Mouse (Mus musculus) stomach, embryonic 14.5 days (tissue): ENCODE measurements around the gene Ppp1r27. TPM values are rescaled to one million over a fixed set of nuclear protein-coding genes. Genes with fewer than 3 reads are reported as not detected.

Experiments
- ATAC-seq: fragments of 200-750 bp; cut with Nextera tagmentation; 2 replicates; pipeline ENCODE4 v1.8.0; 2017; ENCODE audit warnings: low read depth, moderate TSS enrichment; ENCODE audit not compliant: insufficient number of reproducible peaks, insufficient read depth, low FRiP score
- H3K27ac ChIP-seq: fragments of 300-500 bp; sonication (generic); 2 replicates; pipeline ENCODE4 v1.5.1; 2014; ENCODE audit warnings: mild to moderate bottlenecking, low read length, moderate library complexity, mixed read lengths
- H3K27me3 ChIP-seq: fragments of 300-500 bp; sonication (generic); 2 replicates; pipeline ENCODE4 v1.6.1; 2014; ENCODE audit warnings: low read length, control low read depth, mixed read lengths; ENCODE audit not compliant: control insufficient read depth, insufficient read depth
- H3K36me3 ChIP-seq: fragments of 300-500 bp; sonication (generic); 2 replicates; pipeline ENCODE4 v1.6.1; 2014; ENCODE audit warnings: mild to moderate bottlenecking, control low read depth, low read length, moderate library complexity, mixed read lengths; ENCODE audit not compliant: control insufficient read depth, insufficient read depth
- H3K4me1 ChIP-seq: fragments of 300-500 bp; sonication (generic); 2 replicates; pipeline ENCODE4 v1.6.1; 2014; ENCODE audit warnings: low read length, control low read depth, mixed read lengths; ENCODE audit not compliant: control insufficient read depth, insufficient read depth
- H3K4me2 ChIP-seq: fragments of 300-500 bp; sonication (generic); replicated peaks from 2 replicates; pipeline ENCODE4 v1.6.1; 2014; ENCODE audit warnings: low read depth, low read length, control low read depth
- H3K4me3 ChIP-seq: fragments of 300-500 bp; sonication (generic); 2 replicates; pipeline ENCODE4 v1.5.1; 2014; ENCODE audit warnings: low read depth, low read length, control low read depth
- H3K9ac ChIP-seq: fragments of 300-500 bp; sonication (generic); replicated peaks from 2 replicates; pipeline ENCODE4 v1.6.1; 2014; ENCODE audit warnings: low read depth, mild to moderate bottlenecking, control low read depth, low read length, moderate library complexity, mixed read lengths
- H3K9me3 ChIP-seq: fragments of 300-500 bp; sonication (generic); 2 replicates; pipeline ENCODE4 v1.6.1; 2016; ENCODE audit warnings: low read depth, low read length, control low read depth; ENCODE audit not compliant: control insufficient read depth
- WGBS: fragments of 180-500 bp; shearing (Covaris S2); extraction: QIAGEN DNeasy Blood & Tissue Kit; methylation state at CpG from one replicate; pipeline ENCODE4 v1.1.7; 2014; 5-methylcytosine and 5-hydroxymethylcytosine counted together
- polyA plus RNA-seq: library from polyadenylated mRNA; unstranded; fragments of >200 nt; fragmentation: Nextera tagmentation; extraction: Ambion mirVana; gene quantifications from 2 replicates; pipeline ENCODE4 v1.2.1, GENCODE M21; 2014

Ppp1r27 gene
- polyA plus RNA-seq, 1 experiment from 2014 or later = not detected

DNA sequence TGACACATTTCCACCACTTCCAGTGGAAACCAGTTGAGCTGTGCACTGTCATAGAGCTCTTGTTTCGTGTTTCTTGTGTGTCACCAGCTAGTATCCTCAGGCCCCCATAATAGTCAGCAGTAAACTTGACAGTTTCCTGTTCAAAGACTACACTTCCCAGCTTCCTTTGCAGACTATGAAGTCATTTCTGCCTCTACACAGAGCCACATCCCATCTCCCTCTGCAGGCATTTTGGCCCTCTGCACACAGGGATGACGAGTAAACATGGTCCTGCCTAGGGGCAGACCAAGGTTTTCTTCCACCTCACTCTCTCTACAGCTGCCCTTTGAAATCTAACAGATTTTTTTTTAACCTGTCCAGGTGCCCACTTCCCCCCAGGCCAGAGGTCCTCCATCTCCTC, 3.5 kb downstream of the Ppp1r27 start:
- WGBS = 58% methylated on average over 2 of the region's 2 CpGs
- Histone ChIP-seq H3K36me3 (peaks cover 18% of the 10 kb centered on the region), H3K4me2 (peak overlapping the region; percentile 95; the same call in 1 of the 2 replicates), H3K27me3 (no peaks in the 10 kb centered on the region), H3K4me3 (no peak overlapping the region), H3K9ac (no peak overlapping the region; the same call in 1 of the 2 replicates), H3K27ac (no peak overlapping the region), H3K4me1 (peaks cover 22% of the 10 kb centered on the region), H3K9me3 (no peaks in the 10 kb centered on the region)
- ATAC-seq = no peak

GRCm38 (mm10) chr11:120545964-120546363, 5.0 kb downstream of the Ppp1r27 start:
- Histone ChIP-seq H3K27me3 (no peaks in the 10 kb centered on the region), H3K27ac (no peak overlapping the region), H3K9ac (no peak overlapping the region), H3K36me3 (peaks cover 25% of the 10 kb centered on the region), H3K4me3 (no peak overlapping the region), H3K4me1 (peaks cover 22% of the 10 kb centered on the region), H3K9me3 (no peaks in the 10 kb centered on the region), H3K4me2 (no peak overlapping the region)
- ATAC-seq = no peak
- 97% methylated on average over 3 of the region's 3 CpGs for WGBS

GRCm38 (mm10) chr11:120542376-120542775, 8.6 kb downstream of the Ppp1r27 start:
- Histone ChIP-seq H3K9me3 (no peaks in the 10 kb centered on the region), H3K27ac (no peak overlapping the region), H3K27me3 (no peaks in the 10 kb centered on the region), H3K4me2 (no peak overlapping the region), H3K9ac (no peak overlapping the region), H3K4me1 (peaks cover 19% of the 10 kb centered on the region), H3K36me3 (peaks cover 25% of the 10 kb centered on the region), H3K4me3 (no peak overlapping the region)
- 86% methylated on average over 6 of the region's 6 CpGs for WGBS
- ATAC-seq = no peak

DNA sequence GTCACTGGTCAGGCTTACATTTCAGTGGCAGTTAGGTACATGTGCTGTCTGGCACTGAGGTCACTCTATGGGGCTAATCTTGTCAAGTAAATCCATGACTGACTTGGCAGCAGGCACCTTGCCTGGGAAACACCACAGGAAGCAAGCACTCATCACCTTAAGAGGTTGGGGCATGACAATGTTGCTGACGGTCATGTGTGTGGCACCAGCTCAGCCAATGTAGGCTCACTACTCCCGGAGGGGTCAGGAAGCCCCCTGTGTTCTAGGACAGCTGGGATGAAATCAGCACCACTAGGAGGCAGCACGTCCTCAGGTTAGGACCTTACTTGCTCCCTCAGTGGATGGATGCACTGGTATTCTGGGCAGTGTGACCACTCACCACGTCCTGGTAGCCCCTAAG, 9.0 kb downstream of the Ppp1r27 start:
- H3K4me3 ChIP-seq = no peak overlapping the region
- no peak overlapping the region for H3K9ac ChIP-seq
- no peak overlapping the region for H3K4me2 ChIP-seq
- H3K9me3 ChIP-seq = no peaks in the 10 kb centered on the region
- H3K27ac ChIP-seq = no peak overlapping the region
- no peaks in the 10 kb centered on the region for H3K27me3 ChIP-seq
- 45% methylated on average over 4 of the region's 4 CpGs for WGBS
- ATAC-seq = no peak
- peaks cover 25% of the 10 kb centered on the region for H3K36me3 ChIP-seq
- H3K4me1 ChIP-seq = peaks cover 17% of the 10 kb centered on the region

- 29% methylated on average over 10 of the region's 10 CpGs for WGBS
- no peaks in the 10 kb centered on the region for H3K9me3 ChIP-seq
- peak overlapping the region; percentile 89 for H3K27ac ChIP-seq
- peaks cover 17% of the 10 kb centered on the region for H3K4me1 ChIP-seq
- H3K4me2 ChIP-seq = peak overlapping the region; percentile 14; the same call in 1 of the 2 replicates
- no peak overlapping the region for H3K4me3 ChIP-seq
- no peak overlapping the region for H3K9ac ChIP-seq
- H3K36me3 ChIP-seq = peaks cover 18% of the 10 kb centered on the region
- H3K27me3 ChIP-seq = no peaks in the 10 kb centered on the region
- ATAC-seq = peak; percentile 87
These were observed 11.5 kb downstream of the Ppp1r27 start for GRCm38 (mm10) chr11:120539285-120540014.

DNA sequence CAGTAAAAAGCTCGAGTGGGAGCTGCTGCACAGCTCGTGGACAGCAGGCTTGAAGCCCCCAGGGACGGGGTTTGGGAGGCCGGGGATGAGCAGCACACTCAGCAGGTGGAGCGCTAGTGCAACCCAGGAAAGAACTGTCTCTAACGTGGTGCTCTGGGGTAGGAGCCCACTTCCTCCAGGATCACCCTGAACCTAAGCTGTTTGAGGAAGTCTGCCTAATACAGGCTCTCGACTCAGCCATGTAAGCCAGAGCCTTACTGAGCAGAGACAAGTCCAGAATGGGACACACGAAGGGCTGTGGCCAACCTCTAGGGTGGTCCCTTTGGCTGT, 12.0 kb downstream of the Ppp1r27 start:
- no peak overlapping the region for H3K4me3 ChIP-seq
- 49% methylated on average over 8 of the region's 8 CpGs for WGBS

DNA sequence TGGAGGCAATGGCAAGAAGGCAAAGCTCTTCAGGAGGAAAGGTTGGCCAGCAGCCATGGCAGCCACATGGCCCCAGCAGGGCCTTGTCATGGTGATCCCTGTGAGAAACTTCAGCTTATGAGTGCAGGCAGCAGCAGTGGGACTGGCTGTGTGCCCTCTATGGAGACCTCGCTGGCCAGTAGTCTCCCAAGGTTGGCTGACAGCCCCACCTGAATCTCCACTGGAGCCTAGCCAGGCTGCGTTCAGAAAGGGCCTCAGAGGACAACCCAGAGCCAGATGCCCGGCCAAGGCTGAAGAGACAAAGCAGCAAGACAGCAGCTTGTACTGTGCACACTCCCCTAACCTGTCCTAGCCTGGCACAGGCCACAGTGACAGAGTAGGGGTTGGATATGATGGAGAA, 12.4 kb downstream of the Ppp1r27 start:
- Histone ChIP-seq H3K9me3 (no peaks in the 10 kb centered on the region), H3K4me1 (peaks cover 17% of the 10 kb centered on the region), H3K4me2 (no peak overlapping the region), H3K36me3 (peaks cover 17% of the 10 kb centered on the region), H3K27ac (peak overlapping the region; percentile 80; the same call in 1 of the 2 replicates), H3K27me3 (no peaks in the 10 kb centered on the region), H3K4me3 (no peak overlapping the region), H3K9ac (no peak overlapping the region)
- no peak for ATAC-seq
- WGBS = 72% methylated on average over 3 of the region's 3 CpGs

More for the DNA sequence above, 12.0 kb downstream of the Ppp1r27 start:
- Histone ChIP-seq H3K9me3 (no peaks in the 10 kb centered on the region), H3K27me3 (no peaks in the 10 kb centered on the region), H3K36me3 (peaks cover 17% of the 10 kb centered on the region), H3K4me1 (peaks cover 17% of the 10 kb centered on the region), H3K9ac (no peak overlapping the region), H3K4me2 (no peak overlapping the region), H3K27ac (peak overlapping the region; percentile 80)
- ATAC-seq = no peak

DNA sequence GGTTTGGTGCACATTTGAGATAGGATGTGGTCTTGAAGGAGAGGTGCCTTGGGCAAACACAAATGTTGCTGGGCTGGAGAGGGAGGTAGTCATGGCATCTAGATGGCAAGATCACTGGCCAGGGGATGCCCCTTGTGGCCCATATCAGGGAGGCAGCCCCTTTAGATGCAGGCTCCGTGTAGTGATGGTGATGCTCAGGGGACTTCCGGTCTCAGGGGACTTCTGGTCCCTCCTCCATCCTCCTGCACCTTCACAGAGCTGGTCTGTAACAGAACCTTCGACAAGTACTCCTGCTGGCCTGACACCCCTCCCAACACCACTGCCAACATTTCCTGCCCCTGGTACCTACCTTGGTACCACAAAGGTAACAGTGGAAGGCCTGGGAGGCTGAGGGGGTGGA, 15.1 kb downstream of the Ppp1r27 start:
- no peak for ATAC-seq
- Histone ChIP-seq H3K9ac (no peak overlapping the region), H3K9me3 (no peaks in the 10 kb centered on the region), H3K27me3 (peaks cover 10% of the 10 kb centered on the region; the same call in 1 of the 2 replicates), H3K4me2 (no peak overlapping the region), H3K4me3 (no peak overlapping the region), H3K36me3 (no peaks in the 10 kb centered on the region), H3K4me1 (peaks cover 22% of the 10 kb centered on the region), H3K27ac (no peak overlapping the region)
- WGBS = 79% methylated on average over 3 of the region's 3 CpGs

GRCm38 (mm10) chr11:120535145-120535544, 15.8 kb downstream of the Ppp1r27 start:
- Histone ChIP-seq H3K9ac (no peak overlapping the region), H3K9me3 (no peaks in the 10 kb centered on the region), H3K36me3 (no peaks in the 10 kb centered on the region), H3K4me2 (no peak overlapping the region), H3K4me1 (peaks cover 27% of the 10 kb centered on the region), H3K27ac (no peak overlapping the region), H3K27me3 (peaks cover 14% of the 10 kb centered on the region; the same call in 1 of the 2 replicates), H3K4me3 (no peak overlapping the region)
- WGBS = 70% methylated on average over 3 of the region's 3 CpGs
- ATAC-seq = no peak
